Mouse (Mus musculus) heart, adult 2 months (tissue): Measurements from ENCODE around the gene Slc6a6.

Source experiments
- CTCF ChIP-seq: fragments of 200-600 bp; IDR thresholded peaks from 2 replicates; pipeline ENCODE4 v1.8.1; 2022; ENCODE audit warnings: antibody characterized with exemption, mild to moderate bottlenecking, moderate library complexity
- EP300 ChIP-seq: fragments of 200-500 bp; IDR thresholded peaks from 2 replicates; pipeline ENCODE4 v1.6.1; 2011; ENCODE audit warnings: low read depth, low read length, control low read depth; ENCODE audit not compliant: insufficient read depth
- POLR2A ChIP-seq: fragments of 200-500 bp; IDR thresholded peaks from 2 replicates; pipeline ENCODE4 v1.6.1; 2011; ENCODE audit warnings: mild to moderate bottlenecking, low read depth, low read length, control low read depth; ENCODE audit not compliant: insufficient read depth

DNA sequence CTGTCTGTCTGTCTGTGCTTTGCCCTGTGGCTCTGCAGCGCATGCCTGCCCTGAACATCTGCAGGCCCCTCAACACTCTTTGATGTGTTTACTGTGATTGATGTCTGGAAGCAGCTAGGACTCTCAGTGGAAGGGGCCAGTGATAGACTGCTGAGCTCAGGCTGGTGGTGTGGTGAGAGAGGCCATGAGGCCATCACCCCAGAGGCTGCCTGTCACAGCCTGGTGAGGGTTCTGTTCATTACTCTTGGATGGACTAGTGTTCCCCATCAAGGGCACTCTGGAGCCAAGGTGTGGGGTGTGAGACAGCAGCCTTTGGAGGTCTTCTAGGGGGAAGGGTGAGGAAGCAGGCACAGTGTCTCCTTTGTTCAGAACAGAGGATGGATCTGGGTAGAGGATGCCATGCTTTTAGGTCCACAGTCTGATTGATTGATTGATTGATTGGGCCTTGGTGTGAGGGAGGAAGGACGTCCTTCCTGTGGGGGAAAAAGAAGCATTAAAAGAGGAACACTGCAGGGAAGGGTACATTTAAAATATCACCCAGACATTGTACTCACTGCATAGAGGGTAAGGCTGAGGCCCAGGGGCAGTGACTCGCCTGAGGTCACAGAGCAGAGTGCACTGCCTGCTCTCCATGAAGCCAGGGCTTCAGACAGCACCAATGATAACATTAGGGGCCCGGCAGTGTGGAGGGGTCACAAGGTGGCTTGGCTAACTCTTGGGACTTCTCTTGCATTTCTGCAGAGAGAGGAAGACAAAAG is 28.4 kb downstream of the Slc6a6 start:
- TF ChIP-seq POLR2A = no peak
- TF ChIP-seq CTCF = no peak
- TF ChIP-seq EP300 = no peak
